Mouse (Mus musculus): ENCODE data around the gene Duoxa2. TPM values are rescaled to one million over a fixed set of nuclear protein-coding genes. Genes with fewer than 3 reads are reported as not detected.
A peak's percentile ranks its signal among the peaks of the same experiment; 100 is the strongest.

Gene Duoxa2
- total and polyA plus RNA-seq, 2 experiments from 2014 or later, result 0.46 TPM; not detected in 1

DNA sequence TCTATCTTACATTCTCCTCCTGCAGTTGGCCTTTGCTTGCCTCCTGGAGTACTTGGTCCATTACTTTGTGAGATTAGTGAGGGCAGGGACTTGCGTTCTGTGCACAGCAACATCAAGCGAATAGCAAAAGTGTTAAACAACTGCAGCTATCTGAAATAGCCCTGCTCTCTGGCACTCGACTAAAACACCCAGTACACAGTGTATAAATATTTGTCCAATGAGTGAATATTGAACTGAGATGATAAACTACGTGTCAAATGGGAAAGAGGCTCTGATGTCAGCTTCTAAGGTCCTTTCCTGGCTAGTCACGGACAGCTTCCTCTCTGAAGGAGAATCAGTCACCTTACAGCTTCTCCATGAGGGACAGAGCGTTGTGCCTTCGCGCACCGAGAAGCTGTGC, 14.6 kb upstream of the Duoxa2 start:
- 88% methylated on average over 9 of the region's 9 CpGs for WGBS
- Histone ChIP-seq H3K9ac (no peak overlapping the region), H3K4me3 (ENCODE audit: low read depth, low read length) (no peak overlapping the region), H3K4me2 (ENCODE audit: low read depth) (no peak overlapping the region), H3K9me3 (ENCODE audit: low read length) (no peaks in the 10 kb centered on the region), H3K27ac (ENCODE audit: low read depth, low read length) (no peak overlapping the region), H3K27me3 (ENCODE audit: insufficient read depth, low read length) (no peaks in the 10 kb centered on the region), H3K36me3 (ENCODE audit: insufficient read depth) (no peaks in the 10 kb centered on the region), H3K4me1 (ENCODE audit: insufficient read depth) (no peaks in the 10 kb centered on the region)
- DNase-seq (no peak), ATAC-seq (no peak)
- TF ChIP-seq CTCF (IDR thresholded peaks at IDR 0.05; ENCODE audit: low read depth), result no peak

GRCm38 (mm10) chr2:122286137-122286536, 12.6 kb upstream of the Duoxa2 start:
- DNase-seq (no peak), ATAC-seq (no peak)
- H3K4me1 ChIP-seq (ENCODE audit: insufficient read depth), result no peaks in the 10 kb centered on the region
- H3K4me3 ChIP-seq (ENCODE audit: low read depth, low read length), result no peak overlapping the region
- H3K9ac ChIP-seq, result no peak overlapping the region
- 65% methylated on average over 7 of the region's 7 CpGs for WGBS
- H3K4me2 ChIP-seq (ENCODE audit: low read depth), result no peak overlapping the region
- TF ChIP-seq CTCF (IDR thresholded peaks at IDR 0.05; ENCODE audit: low read depth), result no peak
- H3K9me3 ChIP-seq (ENCODE audit: low read length), result no peaks in the 10 kb centered on the region
- no peaks in the 10 kb centered on the region for H3K36me3 ChIP-seq (ENCODE audit: insufficient read depth)
- no peak overlapping the region for H3K27ac ChIP-seq (ENCODE audit: low read depth, low read length)
- no peaks in the 10 kb centered on the region for H3K27me3 ChIP-seq (ENCODE audit: insufficient read depth, low read length)

DNA sequence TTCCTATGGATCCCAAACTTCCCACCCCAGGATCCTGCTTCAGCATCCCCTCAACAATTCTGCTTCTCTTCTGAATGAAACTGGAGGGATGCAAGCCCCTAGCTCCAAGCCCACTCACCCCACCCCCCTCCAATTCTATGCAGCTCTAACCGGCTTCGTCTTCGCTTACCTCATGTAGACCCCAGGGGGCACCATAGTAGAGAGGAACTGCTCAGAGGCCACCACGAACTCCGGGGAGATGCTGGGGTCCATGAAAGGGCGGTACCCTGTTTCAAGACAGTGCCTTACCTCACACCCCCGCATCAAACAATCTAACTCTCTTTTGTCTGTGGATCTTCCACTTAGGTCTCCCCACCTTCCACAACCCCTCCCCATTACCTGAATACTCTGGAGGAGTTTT, 3.8 kb upstream of the Duoxa2 start:
- Histone ChIP-seq H3K4me1 (ENCODE audit: insufficient read depth) (peaks cover 10% of the 10 kb centered on the region; the same call in 1 of the 2 replicates), H3K9ac (no peak overlapping the region), H3K27me3 (ENCODE audit: insufficient read depth, low read length) (peaks cover 41% of the 10 kb centered on the region), H3K9me3 (ENCODE audit: low read length) (no peaks in the 10 kb centered on the region), H3K27ac (ENCODE audit: low read depth, low read length) (no peak overlapping the region), H3K4me2 (ENCODE audit: low read depth) (no peak overlapping the region), H3K36me3 (ENCODE audit: insufficient read depth) (no peaks in the 10 kb centered on the region), H3K4me3 (ENCODE audit: low read depth, low read length) (no peak overlapping the region)
- TF ChIP-seq CTCF (IDR thresholded peaks at IDR 0.05; ENCODE audit: low read depth), result peak; percentile 28; the same call in 1 of the 2 replicates
- DNase-seq, result no peak
- ATAC-seq, result 0 out of 2 replicates have a peak, but pooled peaks have one; percentile 29
- WGBS, result 6% methylated on average over 7 of the region's 7 CpGs

DNA sequence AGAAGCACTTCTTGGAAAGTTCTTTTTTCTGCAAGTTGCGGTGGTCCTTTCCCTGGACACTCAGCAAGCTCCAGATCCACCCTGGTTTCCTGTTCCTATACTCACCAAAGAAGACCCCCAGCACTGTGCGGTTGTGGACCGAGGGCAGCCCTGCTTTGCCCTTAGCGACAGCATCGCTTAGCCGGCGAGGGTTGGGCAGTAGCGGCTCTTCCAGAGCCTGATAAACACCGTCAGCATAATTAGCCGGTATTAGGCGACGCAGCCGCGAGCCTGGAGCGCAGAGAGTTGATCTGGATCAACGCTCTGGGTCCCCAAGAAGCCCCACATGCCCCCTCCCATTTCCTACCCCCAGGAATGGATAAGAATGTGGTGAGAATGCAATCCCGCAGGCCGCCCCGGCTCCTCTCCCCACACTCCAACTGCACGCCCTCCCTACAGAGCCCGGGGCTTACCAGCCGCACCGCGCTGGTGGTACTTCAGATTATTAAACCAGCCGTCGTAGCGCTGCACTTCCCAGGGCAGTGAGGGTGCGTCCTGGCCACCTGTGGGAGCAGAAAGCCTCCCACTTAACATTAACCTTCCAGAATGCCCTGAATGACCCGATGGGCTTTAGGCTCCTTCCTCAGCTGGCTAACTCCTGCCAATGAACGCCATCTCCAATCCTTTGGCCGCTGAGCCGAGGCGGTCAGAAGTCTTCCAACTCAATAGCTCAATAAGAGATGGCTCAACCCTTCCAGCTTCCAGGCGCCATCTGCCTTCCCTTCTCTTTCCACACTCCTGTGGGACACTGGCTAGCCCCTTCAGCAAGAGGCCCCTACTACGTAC, 1.2 kb upstream of the Duoxa2 start:
- no peak for ATAC-seq
- WGBS, result 3% methylated on average over 35 of the region's 35 CpGs
- no peak for TF ChIP-seq CTCF (IDR thresholded peaks at IDR 0.05; ENCODE audit: low read depth)
- peaks cover 19% of the 10 kb centered on the region for H3K4me1 ChIP-seq (ENCODE audit: insufficient read depth)
- H3K9me3 ChIP-seq (ENCODE audit: low read length), result no peaks in the 10 kb centered on the region
- no peak for DNase-seq
- peak overlapping the region; percentile 23 for H3K4me2 ChIP-seq (ENCODE audit: low read depth)
- H3K27me3 ChIP-seq (ENCODE audit: insufficient read depth, low read length), result peaks cover 51% of the 10 kb centered on the region
- no peak overlapping the region for H3K4me3 ChIP-seq (ENCODE audit: low read depth, low read length)
- H3K27ac ChIP-seq (ENCODE audit: low read depth, low read length), result no peak overlapping the region
- H3K36me3 ChIP-seq (ENCODE audit: insufficient read depth), result no peaks in the 10 kb centered on the region
- H3K9ac ChIP-seq, result no peak overlapping the region

DNA sequence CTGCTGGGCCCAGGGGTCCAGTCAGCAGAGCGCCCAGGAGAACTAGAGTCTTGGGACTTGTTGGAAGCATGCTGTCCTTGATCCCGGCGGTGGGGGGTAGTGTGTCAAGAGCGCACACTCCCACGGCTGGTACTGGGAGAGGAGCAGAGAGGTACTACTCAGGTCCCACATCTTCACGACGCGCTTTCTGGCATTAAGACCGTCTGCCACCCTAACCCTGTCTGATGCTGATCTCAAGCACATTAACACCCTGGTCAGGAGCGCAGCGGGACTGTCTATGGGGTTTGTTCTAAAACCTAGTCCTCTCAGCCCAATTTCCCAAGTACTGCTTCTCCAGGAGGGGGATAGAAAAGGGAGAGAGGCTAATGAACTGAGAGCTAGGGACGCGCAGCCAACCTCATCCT, 602 bp upstream of the Duoxa2 start, which contains the start of gene Duox2:
TSS of gene Duox2 (minus strand) at position 354 of the 404 bp plus-strand sequence.
- Histone ChIP-seq H3K9me3 (ENCODE audit: low read length) (no peaks in the 10 kb centered on the region), H3K4me3 (ENCODE audit: low read depth, low read length) (peak within 1 kb of the TSS; percentile 27), H3K36me3 (ENCODE audit: insufficient read depth) (no peaks in the 10 kb centered on the region), H3K27me3 (ENCODE audit: insufficient read depth, low read length) (peaks cover 51% of the 10 kb centered on the region), H3K27ac (ENCODE audit: low read depth, low read length) (no peak within 1 kb of the TSS), H3K4me2 (ENCODE audit: low read depth) (peak within 1 kb of the TSS; percentile 36), H3K9ac (no peak within 1 kb of the TSS), H3K4me1 (ENCODE audit: insufficient read depth) (peaks cover 19% of the 10 kb centered on the region)
- TF ChIP-seq CTCF (IDR thresholded peaks at IDR 0.05; ENCODE audit: low read depth), result no peak
- DNase-seq, result no peak
- WGBS, result 1% methylated on average over 13 of the region's 13 CpGs
- no peak for ATAC-seq

GRCm38 (mm10) chr2:122299911-122300655, 1.4 kb downstream of the Duoxa2 start:
- H3K36me3 ChIP-seq (ENCODE audit: insufficient read depth), result no peaks in the 10 kb centered on the region
- DNase-seq, result no peak
- H3K9ac ChIP-seq, result no peak overlapping the region
- no peak overlapping the region for H3K27ac ChIP-seq (ENCODE audit: low read depth, low read length)
- no peak for ATAC-seq
- no peak overlapping the region for H3K4me3 ChIP-seq (ENCODE audit: low read depth, low read length)
- no peaks in the 10 kb centered on the region for H3K9me3 ChIP-seq (ENCODE audit: low read length)
- H3K4me2 ChIP-seq (ENCODE audit: low read depth), result peak overlapping the region; percentile 92; the same call in 1 of the 2 replicates
- peaks cover 42% of the 10 kb centered on the region for H3K27me3 ChIP-seq (ENCODE audit: insufficient read depth, low read length)
- peaks cover 19% of the 10 kb centered on the region for H3K4me1 ChIP-seq (ENCODE audit: insufficient read depth)
- 10% methylated on average over 14 of the region's 14 CpGs for WGBS
- no peak for TF ChIP-seq CTCF (IDR thresholded peaks at IDR 0.05; ENCODE audit: low read depth)

DNA sequence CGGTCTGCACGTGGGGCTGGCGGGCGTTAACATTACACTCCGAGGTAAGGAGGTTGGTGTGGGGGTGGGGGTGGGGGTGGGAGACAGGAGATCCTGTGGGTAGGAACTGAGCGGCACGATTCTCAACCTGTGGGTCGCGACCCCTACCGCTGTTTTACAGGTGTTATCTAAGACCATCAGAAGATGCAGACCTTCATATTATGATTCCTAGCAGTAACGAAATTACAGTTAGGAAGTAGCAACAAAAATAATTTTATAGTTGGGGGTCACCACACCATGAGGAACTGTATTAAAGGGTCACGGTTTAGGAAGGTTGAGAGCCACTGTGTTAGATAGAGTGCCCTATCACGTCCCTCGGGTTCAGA, 1.9 kb downstream of the Duoxa2 start:
- H3K27me3 ChIP-seq (ENCODE audit: insufficient read depth, low read length), result peaks cover 42% of the 10 kb centered on the region
- no peak for ATAC-seq
- no peak for TF ChIP-seq CTCF (IDR thresholded peaks at IDR 0.05; ENCODE audit: low read depth)
- no peak for DNase-seq
- H3K4me1 ChIP-seq (ENCODE audit: insufficient read depth), result peaks cover 19% of the 10 kb centered on the region
- H3K36me3 ChIP-seq (ENCODE audit: insufficient read depth), result no peaks in the 10 kb centered on the region
- no peaks in the 10 kb centered on the region for H3K9me3 ChIP-seq (ENCODE audit: low read length)
- no peak overlapping the region for H3K9ac ChIP-seq
- peak overlapping the region; percentile 92 for H3K4me2 ChIP-seq (ENCODE audit: low read depth)
- peak overlapping the region; percentile 47; the same call in 1 of the 2 replicates for H3K4me3 ChIP-seq (ENCODE audit: low read depth, low read length)
- 3% methylated on average over 14 of the region's 14 CpGs for WGBS
- H3K27ac ChIP-seq (ENCODE audit: low read depth, low read length), result no peak overlapping the region

Measured in forebrain, postnatal 0 days (tissue).